Mouse (Mus musculus) heart, postnatal 0 days (tissue): ENCODE data around the gene Ssbp3. TPM values are rescaled to one million over a fixed set of nuclear protein-coding genes. Genes with fewer than 3 reads are reported as not detected.

Source experiments
- ATAC-seq: fragments of 200-750 bp; cut with Nextera tagmentation; 2 replicates; pipeline ENCODE4 v1.8.0; 2017; ENCODE audit warnings: low read depth, moderate number of reproducible peaks, moderate library complexity; ENCODE audit not compliant: insufficient read depth
- DNase-seq: peaks from one replicate; pipeline ENCODE4 v3.0.0-alpha.2; 2016; ENCODE audit warnings: low spot score
- H3K27ac ChIP-seq: fragments of 300-500 bp; sonication (generic); 2 replicates; pipeline ENCODE4 v1.5.1; 2014; ENCODE audit warnings: low read depth, mild to moderate bottlenecking
- H3K27me3 ChIP-seq: fragments of 300-500 bp; sonication (generic); 2 replicates; pipeline ENCODE4 v1.6.1; 2014; ENCODE audit warnings: low read length, mixed read lengths; ENCODE audit not compliant: control insufficient read depth, insufficient read depth
- H3K36me3 ChIP-seq: fragments of 300-500 bp; sonication (generic); replicated peaks from 2 replicates; pipeline ENCODE4 v1.6.1; 2014; ENCODE audit warnings: low read length, mixed read lengths; ENCODE audit not compliant: control insufficient read depth, insufficient read depth
- H3K4me1 ChIP-seq: fragments of 300-500 bp; sonication (generic); 2 replicates; pipeline ENCODE4 v1.6.1; 2014; ENCODE audit warnings: antibody characterized with exemption; ENCODE audit not compliant: control insufficient read depth, insufficient read depth
- H3K4me2 ChIP-seq: fragments of 300-500 bp; sonication (generic); 2 replicates; pipeline ENCODE4 v1.6.1; 2014; ENCODE audit warnings: low read depth, mild to moderate bottlenecking, low read length, moderate library complexity
- H3K4me3 ChIP-seq: fragments of 300-500 bp; sonication (generic); 2 replicates; pipeline ENCODE4 v1.5.1; 2014; ENCODE audit warnings: low read depth, low read length
- H3K9ac ChIP-seq: fragments of 300-500 bp; sonication (generic); replicated peaks from 2 replicates; pipeline ENCODE4 v1.6.1; 2014; ENCODE audit warnings: low read depth, low read length, mixed read lengths
- H3K9me3 ChIP-seq: fragments of 300-500 bp; sonication (generic); replicated peaks from 2 replicates; pipeline ENCODE4 v1.6.1; 2016; ENCODE audit warnings: low read length; ENCODE audit not compliant: control insufficient read depth
- CTCF ChIP-seq: IDR thresholded peaks from 2 replicates; pipeline ENCODE4 v1.5.1; 2016; ENCODE audit warnings: antibody characterized with exemption, control low read depth, low read depth
- EP300 ChIP-seq: IDR thresholded peaks from 2 replicates; pipeline ENCODE4 v1.6.1; 2016; ENCODE audit warnings: antibody characterized with exemption, low read depth
- WGBS: fragments of 180-500 bp; shearing (Covaris S2); extraction: QIAGEN DNeasy Blood & Tissue Kit; methylation state at CpG from one replicate; pipeline ENCODE4 v1.1.7; 2014; 5-methylcytosine and 5-hydroxymethylcytosine counted together
- polyA plus RNA-seq: library from polyadenylated mRNA; unstranded; fragments of >200 nt; fragmentation: Nextera tagmentation; extraction: Ambion mirVana; gene quantifications from 2 replicates; pipeline ENCODE4 v1.2.1, GENCODE M21; 2015
- total RNA-seq: library from RNA; depleted of rRNA; stranded (reverse); fragments of >200 nt; gene quantifications from 2 replicates; pipeline ENCODE4 v1.2.3, GENCODE M21; 2014; ENCODE audit warnings: low replicate concordance

The Ssbp3 gene
- total and polyA plus RNA-seq, 2 experiments from 2014 or later = 25.9 to 35.6 TPM

DNA sequence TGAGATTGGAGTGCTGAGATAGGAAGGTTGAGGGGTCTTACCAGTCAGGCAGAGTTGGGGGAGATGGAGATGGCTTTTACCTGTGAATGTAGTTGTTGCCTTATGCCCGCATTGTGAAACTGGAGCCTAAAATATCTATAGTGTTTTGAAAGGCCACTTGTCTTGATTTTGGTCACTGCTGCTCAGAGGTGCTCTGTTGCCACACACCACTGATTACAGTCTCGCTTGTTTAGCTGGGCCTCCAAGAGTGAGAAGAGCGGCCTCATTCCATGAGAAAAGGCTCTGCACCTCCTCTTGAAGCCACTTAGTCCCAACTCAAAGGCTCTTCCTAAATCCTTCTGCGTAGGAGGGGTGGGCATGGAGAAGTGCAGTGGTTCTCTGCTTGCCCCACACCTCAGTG, 40.3 kb downstream of the Ssbp3 start:
- TF ChIP-seq CTCF (no peak), EP300 (no peak)
- Histone ChIP-seq H3K4me2 (no peak overlapping the region), H3K36me3 (0 out of 2 replicates have a peak, but pooled peaks cover 3% of the 10 kb centered on the region), H3K9me3 (no peaks in the 10 kb centered on the region), H3K27me3 (no peaks in the 10 kb centered on the region), H3K4me3 (no peak overlapping the region), H3K4me1 (peaks cover 17% of the 10 kb centered on the region), H3K9ac (no peak overlapping the region), H3K27ac (no peak overlapping the region)
- WGBS = 54% methylated on average over 4 of the region's 4 CpGs
- ATAC-seq (no peak), DNase-seq (no peak)

DNA sequence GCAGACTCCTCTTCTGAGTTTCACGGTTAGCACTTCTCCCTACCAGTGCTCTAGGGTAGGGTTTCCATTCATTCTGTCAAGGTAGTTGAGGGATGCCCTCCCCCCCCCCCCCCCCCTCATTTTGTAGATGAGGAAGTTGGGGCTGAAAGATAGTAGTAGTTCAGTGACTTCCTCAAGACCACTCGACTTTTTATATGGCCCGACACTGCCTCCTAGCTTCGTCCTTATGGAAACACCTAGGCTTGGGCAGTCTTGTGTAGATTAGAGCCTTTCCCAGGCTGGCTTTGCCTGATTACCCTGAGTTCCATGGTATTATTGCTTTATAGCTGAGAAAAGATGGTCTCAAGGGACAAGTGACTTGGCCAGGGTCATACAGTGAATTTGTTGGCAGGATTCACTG, 41.0 kb downstream of the Ssbp3 start:
- WGBS = 49% methylated on average over 4 of the region's 4 CpGs
- no peak overlapping the region for H3K9ac ChIP-seq
- 0 out of 2 replicates have a peak, but pooled peaks cover 3% of the 10 kb centered on the region for H3K36me3 ChIP-seq
- no peak for DNase-seq
- no peak overlapping the region for H3K4me2 ChIP-seq
- H3K9me3 ChIP-seq = no peaks in the 10 kb centered on the region
- ATAC-seq = no peak
- H3K27me3 ChIP-seq = no peaks in the 10 kb centered on the region
- H3K4me3 ChIP-seq = no peak overlapping the region
- H3K27ac ChIP-seq = no peak overlapping the region
- H3K4me1 ChIP-seq = peaks cover 22% of the 10 kb centered on the region
- TF ChIP-seq EP300 = no peak
- TF ChIP-seq CTCF = peak; percentile 37

DNA sequence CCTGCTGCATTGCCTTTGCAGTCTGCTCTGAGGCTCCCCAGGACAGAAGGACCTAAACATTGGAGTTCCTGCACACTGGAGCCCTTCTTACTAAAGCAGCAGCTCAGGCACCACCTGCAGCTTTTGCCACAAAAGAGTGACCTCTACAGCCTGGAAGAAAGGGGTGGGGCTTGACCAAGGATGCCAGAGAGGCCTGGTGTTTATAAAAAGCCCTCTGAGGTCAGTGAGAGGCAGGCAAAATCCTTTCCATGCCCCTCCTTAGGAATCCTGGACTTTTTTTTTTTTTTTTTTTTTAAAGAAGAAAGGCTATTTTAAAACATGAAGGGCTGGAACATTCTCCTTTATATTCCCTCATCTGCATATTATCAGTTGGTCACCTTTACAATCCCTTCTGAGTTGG, 42.7 kb downstream of the Ssbp3 start:
- H3K36me3 ChIP-seq = 0 out of 2 replicates have a peak, but pooled peaks cover 3% of the 10 kb centered on the region
- peak overlapping the region; percentile 58 for H3K27ac ChIP-seq
- DNase-seq (peak; percentile 65), ATAC-seq (peak; percentile 57; the same call in 1 of the 2 replicates)
- no peaks in the 10 kb centered on the region for H3K27me3 ChIP-seq
- no peak for TF ChIP-seq CTCF
- TF ChIP-seq EP300 = no peak
- no peak overlapping the region for H3K4me2 ChIP-seq
- H3K4me1 ChIP-seq = peaks cover 26% of the 10 kb centered on the region
- no peaks in the 10 kb centered on the region for H3K9me3 ChIP-seq
- H3K9ac ChIP-seq = no peak overlapping the region
- no peak overlapping the region for H3K4me3 ChIP-seq

GRCm38 (mm10) chr4:106953760-106954159, 43.3 kb downstream of the Ssbp3 start:
- peak overlapping the region; percentile 58 for H3K27ac ChIP-seq
- no peak for DNase-seq
- ATAC-seq = no peak
- H3K9ac ChIP-seq = no peak overlapping the region
- no peaks in the 10 kb centered on the region for H3K27me3 ChIP-seq
- H3K4me2 ChIP-seq = no peak overlapping the region
- peaks cover 26% of the 10 kb centered on the region for H3K4me1 ChIP-seq
- no peaks in the 10 kb centered on the region for H3K9me3 ChIP-seq
- TF ChIP-seq CTCF = no peak
- TF ChIP-seq EP300 = no peak
- 0 out of 2 replicates have a peak, but pooled peaks cover 3% of the 10 kb centered on the region for H3K36me3 ChIP-seq
- 68% methylated on average over 5 of the region's 5 CpGs for WGBS
- H3K4me3 ChIP-seq = no peak overlapping the region

GRCm38 (mm10) chr4:106955729-106956712, 45.5 kb downstream of the Ssbp3 start:
- Histone ChIP-seq H3K9me3 (no peaks in the 10 kb centered on the region), H3K4me3 (no peak overlapping the region), H3K27me3 (no peaks in the 10 kb centered on the region), H3K9ac (peak overlapping the region; percentile 6), H3K36me3 (no peaks in the 10 kb centered on the region), H3K4me2 (no peak overlapping the region), H3K4me1 (peaks cover 26% of the 10 kb centered on the region), H3K27ac (0 out of 2 replicates have a peak overlapping the region, but pooled peaks have one; percentile 24)
- peak; percentile 41 for DNase-seq
- no peak for TF ChIP-seq CTCF
- no peak for TF ChIP-seq EP300
- ATAC-seq = 0 out of 2 replicates have a peak, but pooled peaks have one; percentile 23
- WGBS = 37% methylated on average over 19 of the region's 19 CpGs
